Mouse (Mus musculus) c-Kit-negative CD71-positive TER-119-positive erythroid progenitor cells, embryonic 14.5 days (primary cell): ENCODE results near the gene Elf1.
"Not testable (repeated sequence)": the region's sequence is repeated elsewhere in the genome, so short reads cannot be mapped to it uniquely, and the experiment has no call there.

ENCODE experiments used
- DNase-seq: peaks from one replicate; pipeline ENCODE4 v3.0.0-alpha.2; 2013; ENCODE audit warnings: low read depth, low spot score

Gene Elf1

GRCm38 (mm10) chr14:79480624-79481338 lies at the start of gene Elf1:
TSS of gene Elf1 (plus strand) at chr14:79481194.
- peak; percentile 68 for DNase-seq

DNA sequence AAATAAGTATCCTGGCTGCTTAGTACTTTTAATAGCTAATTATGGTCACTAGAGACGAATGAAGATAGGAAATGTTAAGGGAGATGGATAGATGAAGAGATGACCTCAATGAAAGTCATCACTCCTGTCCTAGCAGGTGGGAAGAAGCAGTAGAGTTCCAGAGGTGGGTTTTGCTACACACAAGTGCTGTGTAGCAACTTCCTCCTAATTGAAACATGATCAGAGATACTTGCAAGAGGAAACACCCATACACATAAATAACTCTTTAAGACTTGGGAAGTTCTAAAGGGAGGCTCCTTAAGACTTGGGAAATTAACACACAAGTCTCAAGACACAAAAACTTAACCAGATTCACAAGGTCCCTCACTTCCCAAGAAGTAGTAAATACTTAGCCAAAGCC lies 46.9 kb upstream of the Elf1 start:
- DNase-seq: no peak

- no peak for DNase-seq
Observed at GRCm38 (mm10) chr14:79440655-79441054, 40.3 kb upstream of the Elf1 start.

GRCm38 (mm10) chr14:79441441-79441840 lies 39.6 kb upstream of the Elf1 start:
- no peak for DNase-seq

DNA sequence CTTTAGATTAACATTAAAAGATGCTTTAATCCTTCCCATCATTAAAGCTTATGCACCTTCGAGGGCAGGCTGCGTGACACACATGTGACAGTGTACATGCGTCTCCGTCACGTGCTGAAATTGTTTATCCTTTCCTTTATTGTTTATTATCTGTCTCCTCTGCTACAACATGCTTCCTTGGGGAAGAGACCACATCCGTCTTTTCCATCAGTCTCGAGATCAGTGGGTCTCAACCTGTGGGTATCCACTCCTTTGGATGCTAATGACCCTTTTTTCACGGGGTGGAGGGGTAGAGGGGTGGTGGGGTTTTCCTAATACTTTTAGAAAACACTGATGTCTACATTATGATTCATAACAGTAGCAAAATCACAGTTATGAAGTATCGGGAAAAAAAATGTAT lies 36.4 kb upstream of the Elf1 start:
- DNase-seq: no peak

DNA sequence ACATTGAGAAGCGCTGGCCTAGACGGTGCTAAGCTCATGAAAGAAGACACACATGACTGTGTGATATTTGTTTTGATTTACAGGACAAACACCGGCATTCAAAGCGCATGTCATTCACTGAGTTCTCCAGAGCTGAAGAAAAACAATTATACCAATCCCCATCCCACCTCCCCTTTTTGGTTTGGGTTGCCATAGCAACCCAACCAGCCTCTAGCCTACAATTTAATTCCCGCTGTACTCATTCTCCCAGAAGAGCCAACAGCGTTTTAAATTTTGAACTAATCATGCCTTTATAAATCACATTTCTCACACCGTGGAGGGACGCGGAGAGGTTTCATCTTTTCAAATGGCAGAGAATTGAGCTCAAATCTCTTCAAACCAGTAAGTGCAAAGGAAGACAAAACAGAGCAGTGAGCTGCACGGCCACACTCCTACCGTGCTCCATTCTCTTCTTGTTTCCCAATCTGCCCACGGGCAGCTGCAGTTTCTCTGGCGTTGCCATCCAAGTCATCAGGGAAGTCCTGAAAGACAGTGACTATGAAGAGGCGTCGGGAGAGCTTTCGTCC lies 35.9 kb upstream of the Elf1 start:
- no peak for DNase-seq

- DNase-seq: peak; percentile 87
Observed at GRCm38 (mm10) chr14:79451681-79452590, 29.1 kb upstream of the Elf1 start, which contains the start of gene Kbtbd6. TSS of gene Kbtbd6 (plus strand) at chr14:79451835.

DNA sequence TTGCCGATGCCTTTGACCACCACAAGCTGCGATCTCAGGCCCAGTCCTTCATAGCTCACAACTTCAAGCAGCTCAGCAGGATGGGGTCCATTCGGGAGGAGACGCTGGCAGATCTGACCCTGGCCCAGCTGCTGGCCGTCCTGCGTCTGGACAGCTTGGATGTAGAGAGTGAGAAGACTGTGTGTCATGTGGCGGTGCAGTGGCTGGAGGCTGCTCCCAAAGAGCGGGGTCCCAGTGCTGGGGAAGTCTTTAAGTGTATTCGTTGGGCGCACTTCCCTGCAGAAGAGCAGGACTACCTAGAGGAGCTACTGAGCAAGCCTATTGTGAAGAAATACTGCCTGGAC lies 28.4 kb upstream of the Elf1 start:
- DNase-seq: not testable (repeated sequence)

DNA sequence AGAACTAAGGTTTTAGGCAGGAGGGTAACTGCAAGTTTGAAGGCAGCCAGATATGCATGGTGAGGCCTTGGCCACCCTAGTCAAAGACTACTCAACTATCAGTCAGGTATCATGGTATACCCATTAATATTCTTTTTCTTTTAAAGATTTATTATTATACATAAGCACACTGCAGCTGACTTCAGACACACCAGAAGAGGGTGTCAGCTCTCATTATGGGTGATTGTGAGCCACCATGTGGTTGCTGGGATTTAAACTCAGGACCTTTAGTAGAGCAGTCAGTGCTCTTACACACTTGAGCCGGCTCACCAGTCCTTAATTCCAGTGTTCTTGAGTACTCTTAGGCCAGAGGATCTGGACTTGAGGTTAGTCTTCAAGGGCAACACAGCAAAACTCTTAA lies 20.6 kb upstream of the Elf1 start:
- DNase-seq: no peak

DNA sequence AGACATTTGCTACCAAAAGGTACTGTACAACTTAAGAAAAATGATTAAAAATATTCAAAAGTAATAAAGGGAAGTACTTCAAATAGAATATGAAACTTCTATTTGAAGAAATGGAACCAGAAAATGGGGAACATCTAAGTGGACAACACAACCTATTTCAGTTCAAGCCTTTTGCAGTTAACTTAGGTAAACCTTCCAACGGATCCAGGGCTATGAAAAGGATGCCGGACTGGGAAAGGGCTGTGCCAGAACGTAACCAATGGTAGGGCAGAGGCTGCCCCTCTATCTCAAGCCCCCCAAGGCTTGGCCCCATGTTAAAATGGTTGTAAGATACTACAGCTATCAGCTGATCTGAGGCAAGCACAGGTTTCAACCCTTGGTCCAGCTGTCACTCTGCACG lies 20.0 kb upstream of the Elf1 start:
- no peak for DNase-seq

- DNase-seq: no peak
Observed at GRCm38 (mm10) chr14:79465623-79466022, 15.4 kb upstream of the Elf1 start.

DNA sequence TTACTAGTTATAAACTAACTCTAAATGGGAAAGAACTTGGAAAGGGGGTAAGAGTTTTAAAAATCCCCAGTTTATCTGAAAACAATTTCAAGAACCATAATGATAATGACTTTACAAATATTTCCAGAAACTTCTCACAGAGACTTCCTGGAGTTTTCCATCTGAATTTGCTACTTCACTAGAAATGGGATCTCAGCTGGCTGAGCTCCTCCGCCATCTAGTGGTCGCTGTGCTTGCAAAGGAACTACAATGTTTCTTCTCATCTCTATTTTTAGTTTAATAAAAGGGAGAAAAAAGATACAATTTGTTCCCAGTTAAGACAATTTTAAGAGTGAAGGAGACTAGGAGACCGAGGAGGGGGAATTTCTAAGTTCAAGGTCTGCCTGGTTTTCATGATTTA lies 13.4 kb upstream of the Elf1 start:
- DNase-seq: no peak

- no peak for DNase-seq
Observed at GRCm38 (mm10) chr14:79473384-79473783, 7.6 kb upstream of the Elf1 start.

DNA sequence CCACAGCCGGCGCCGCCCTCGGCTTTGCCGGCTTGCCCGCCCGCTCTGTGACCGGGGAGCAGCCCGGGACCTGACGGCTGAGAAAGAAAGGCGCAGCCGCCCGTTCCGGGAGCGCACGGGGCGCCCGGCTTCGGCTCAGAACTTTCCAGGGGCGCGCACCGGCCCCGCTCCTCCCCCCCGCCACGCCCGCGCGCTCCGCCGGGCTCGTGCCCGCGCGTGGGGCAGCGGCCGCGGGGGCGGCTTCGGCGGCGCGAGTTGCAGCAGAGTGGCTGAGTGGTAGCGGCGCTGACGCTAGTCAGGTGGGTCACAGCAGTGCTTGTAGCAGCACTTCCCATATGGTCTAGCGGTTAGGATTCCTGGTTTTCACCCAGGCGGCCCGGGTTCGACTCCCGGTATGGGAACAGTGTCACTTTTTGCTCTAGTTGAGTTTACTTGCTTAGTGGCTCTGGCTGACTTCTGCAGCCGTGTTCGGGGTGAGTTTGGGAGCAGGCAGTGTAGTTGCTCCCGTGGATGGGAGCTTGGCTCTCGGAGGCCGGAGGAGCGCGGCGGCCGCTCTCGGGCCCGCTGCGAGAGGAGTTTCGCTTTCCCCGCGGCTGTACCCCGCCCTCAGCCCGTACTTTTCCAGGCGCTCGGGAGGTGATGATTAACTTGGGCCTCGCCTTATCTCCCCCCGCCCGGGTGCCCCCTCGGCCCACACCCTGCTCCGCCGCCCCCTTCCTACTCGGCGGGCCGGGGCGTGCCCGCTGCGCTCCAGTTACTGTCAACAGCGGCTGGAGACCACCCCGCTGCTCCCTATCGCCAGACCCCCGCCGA lies 551 bp downstream of the Elf1 start, which contains the start of gene Wbp4:
TSS of gene Wbp4 (minus strand) at position 182 of the 813 bp plus-strand sequence.
- DNase-seq: peak; percentile 74

DNA sequence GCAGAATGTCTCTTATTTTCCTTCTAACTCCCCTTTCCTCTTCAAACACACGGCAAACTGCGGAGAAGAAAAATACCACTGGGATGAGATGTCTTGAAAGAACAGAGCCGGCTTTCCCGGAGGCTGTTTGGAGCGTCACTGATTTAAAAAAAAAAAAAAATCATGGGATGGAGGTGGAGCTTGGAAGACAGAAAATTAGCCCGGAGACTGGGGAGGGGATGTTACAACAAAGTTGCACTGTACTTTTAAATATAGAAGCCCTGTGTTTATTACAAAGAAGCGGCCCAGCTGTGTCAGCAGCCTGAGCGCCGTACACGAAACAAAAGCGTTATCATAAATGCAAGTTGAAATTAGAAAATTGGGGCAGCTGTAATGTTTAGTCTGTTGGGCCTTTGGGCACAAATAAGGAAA lies 1.3 kb downstream of the Elf1 start:
- DNase-seq: peak; percentile 42

DNA sequence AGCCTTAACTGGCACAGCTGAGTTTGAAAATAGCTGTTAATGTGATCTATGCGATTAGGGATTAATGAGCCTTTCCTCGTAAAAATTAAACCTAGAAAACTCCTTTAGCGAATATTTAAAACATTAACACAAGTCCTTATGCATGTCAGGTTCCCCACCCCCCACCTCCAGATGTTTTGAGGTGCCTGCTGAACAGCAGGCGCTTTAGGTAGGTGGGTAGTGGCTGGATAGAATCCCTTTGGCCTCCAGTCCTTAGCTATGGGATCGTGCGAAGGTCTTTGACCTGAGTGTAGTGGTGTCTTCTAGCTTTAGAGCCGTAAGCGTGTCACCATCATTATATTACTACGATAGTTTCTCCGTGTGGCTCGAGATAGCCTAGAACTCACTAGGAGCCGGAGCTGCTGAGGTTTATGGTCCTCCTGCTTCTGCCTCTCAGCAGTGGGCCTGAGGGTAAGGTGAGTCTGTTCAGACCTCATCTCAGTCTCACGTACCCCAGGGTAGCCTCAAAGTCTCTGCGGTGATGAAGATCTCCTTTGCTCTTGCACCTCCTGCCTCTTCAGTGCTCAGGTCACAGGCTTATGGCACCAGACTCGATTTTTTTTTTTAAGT lies 1.9 kb downstream of the Elf1 start:
- peak; percentile 33 for DNase-seq

DNA sequence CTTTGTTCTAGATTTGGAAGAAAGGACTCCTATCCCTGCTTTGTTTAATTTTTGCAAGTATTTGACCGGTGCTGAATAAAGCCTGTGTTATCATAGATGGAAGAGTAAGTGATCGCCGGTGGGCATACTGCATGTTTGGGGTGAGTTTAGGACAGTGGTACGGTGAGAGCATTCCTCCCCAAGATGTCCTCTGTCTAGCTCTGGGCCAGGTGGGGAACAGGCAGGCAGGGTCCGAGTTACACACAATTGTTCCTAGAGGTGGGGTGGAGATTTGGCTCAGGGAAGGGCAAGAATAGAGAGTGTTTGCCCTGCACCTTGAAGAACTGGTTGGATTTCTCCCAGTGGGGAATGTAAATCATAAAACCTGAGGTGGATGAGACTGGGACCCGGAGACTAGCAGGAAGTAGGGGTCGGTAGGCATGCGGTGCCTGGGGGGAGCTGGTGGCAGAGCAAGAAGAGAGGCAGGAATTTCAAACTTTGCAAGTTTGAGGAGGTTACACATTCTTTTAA lies 2.7 kb downstream of the Elf1 start:
- no peak for DNase-seq

DNA sequence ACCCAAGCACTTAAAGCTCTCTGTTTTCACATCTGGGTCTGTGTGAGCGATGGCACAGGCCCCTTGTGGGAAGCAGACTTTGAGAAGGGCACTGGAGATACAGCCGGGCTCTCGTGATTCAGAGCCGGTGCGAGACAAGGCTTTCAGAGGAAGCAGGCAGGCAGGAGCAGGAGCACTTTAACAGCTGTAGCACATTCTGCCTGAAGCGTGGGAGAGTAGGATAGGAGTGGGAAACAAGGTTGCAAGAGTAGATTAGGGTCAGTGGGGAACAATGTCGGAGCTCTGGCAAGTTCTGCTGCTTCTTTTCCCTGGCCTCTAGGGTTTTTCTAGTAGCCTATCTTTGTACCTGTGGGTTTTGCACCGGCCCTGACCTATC lies 5.6 kb downstream of the Elf1 start:
- no peak for DNase-seq

GRCm38 (mm10) chr14:79486993-79487731 lies 6.2 kb downstream of the Elf1 start:
- DNase-seq: peak; percentile 56

DNA sequence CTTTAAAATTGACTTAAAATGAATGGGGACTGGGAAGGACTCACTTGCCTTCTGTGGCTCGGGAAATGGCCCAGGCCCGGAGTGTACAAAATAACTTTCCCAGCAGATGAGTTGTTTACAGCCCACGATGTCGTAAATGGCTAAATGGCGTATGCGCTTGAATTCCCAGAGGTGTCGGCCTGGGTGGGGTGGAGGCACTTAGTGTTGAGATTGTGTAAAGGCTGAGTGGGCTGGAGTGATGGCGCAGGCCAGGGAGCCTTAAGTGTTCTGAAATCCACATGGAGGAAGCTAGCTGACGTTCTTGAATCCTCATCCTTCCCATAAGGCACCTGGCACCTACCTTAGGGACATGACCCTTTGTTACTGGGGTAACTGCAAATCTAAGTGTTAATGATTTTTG lies 7.5 kb downstream of the Elf1 start:
- no peak for DNase-seq
